Mouse (Mus musculus) spleen, adult 2 months (tissue): Measurements from ENCODE around the gene Tmem151b.

Source experiments
- CTCF ChIP-seq: fragments of 200-500 bp; IDR thresholded peaks from 2 replicates; pipeline ENCODE4 v1.5.1; 2011; ENCODE audit warnings: mild to moderate bottlenecking, inconsistent platforms; ENCODE audit not compliant: insufficient read depth, insufficient read length, insufficient replicate concordance; ENCODE audit errors: extremely low read depth
- POLR2A ChIP-seq: fragments of 200-500 bp; IDR thresholded peaks from 2 replicates; pipeline ENCODE4 v1.6.1; 2011; ENCODE audit warnings: low read depth, low read length, inconsistent platforms

DNA sequence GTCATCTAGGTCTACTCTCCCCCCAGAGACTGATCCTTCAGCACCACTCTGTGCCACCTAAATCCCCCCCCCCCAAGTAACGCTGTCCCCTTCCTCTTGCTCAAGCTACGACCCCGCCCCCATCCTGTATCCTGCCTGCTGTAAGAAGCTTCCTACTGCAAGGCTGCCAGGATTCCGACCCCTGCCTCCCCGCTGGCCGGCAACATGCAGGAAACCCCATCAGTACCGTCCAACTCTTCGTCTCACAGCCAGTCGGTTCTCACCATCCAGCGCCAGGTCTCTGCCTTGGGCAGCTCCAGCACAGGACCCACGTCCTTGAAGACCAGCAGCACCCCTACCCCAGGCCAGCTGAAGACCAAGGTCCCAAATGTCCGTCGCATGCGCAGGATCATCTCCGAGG, 16.6 kb downstream of the Tmem151b start:
- TF ChIP-seq CTCF (no peak), POLR2A (no peak)
